Mouse (Mus musculus): Measurements from ENCODE around the gene Smurf2.

DNA sequence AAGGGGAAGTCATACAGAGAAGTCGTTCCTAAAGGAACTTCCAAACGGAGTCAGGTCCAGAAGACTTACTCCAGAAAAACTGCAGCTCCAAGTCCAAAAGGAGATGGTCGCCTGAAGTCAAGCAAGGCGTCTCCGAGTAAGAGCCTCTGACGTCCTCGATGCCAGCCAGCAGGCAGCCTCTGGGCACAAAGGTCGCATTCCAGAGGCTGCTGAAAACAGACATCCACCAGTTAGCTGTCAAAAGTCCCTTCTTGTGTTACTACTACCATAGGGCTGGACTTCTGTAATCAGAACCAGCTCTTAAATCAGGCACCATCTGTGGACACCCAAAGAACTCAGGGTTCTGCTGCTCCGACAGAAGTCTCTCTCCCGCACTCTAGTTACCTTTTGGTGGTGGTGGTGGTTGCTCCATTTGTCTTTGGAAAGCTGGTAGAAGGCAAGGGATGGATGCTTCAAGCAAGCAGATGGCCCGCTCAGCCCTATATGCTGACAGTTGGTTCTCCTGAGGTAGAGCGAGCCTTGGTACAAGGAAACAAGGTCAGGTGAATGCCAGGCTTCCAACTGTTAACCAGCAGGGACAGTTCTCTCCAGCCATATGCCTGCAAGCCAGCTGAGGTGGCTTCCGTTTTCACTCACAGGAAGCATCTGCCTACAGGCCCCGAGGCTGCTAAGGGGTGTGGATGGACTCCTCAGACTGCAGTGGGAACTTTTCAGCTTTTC is 105.8 kb downstream of the Smurf2 start:
- no peak for TF ChIP-seq CTCF (IDR thresholded peaks at IDR 0.05; ENCODE audit: control insufficient read depth, insufficient read depth, insufficient read length)
- no peak for TF ChIP-seq MYOG (IDR thresholded peaks at IDR 0.05; ENCODE audit: control insufficient read depth, extremely low read depth, insufficient read length)
- TF ChIP-seq USF1 (IDR thresholded peaks at IDR 0.05; ENCODE audit: low read depth) = no peak
- no peak for TF ChIP-seq MYOD1 (IDR thresholded peaks at IDR 0.05; ENCODE audit: control insufficient read depth, insufficient read length, low read depth)
- no peak for TF ChIP-seq MAX (IDR thresholded peaks at IDR 0.05)
- no peak for TF ChIP-seq FOSL1 (IDR thresholded peaks at IDR 0.05; ENCODE audit: insufficient read depth, low read length, poor library complexity, severe bottlenecking)
